Mouse (Mus musculus): ENCODE measurements around the gene Shisal1.
A peak's percentile ranks its signal among the peaks of the same experiment; 100 is the strongest.

Shisal1 gene

GRCm38 (mm10) chr15:84446997-84447396 lies at the start of gene Shisal1:
TSS of gene Shisal1 (minus strand) at chr15:84447097.
- no peak for DNase-seq

- no peak for DNase-seq
Measured at GRCm38 (mm10) chr15:84490486-84490885, 43.6 kb upstream of the Shisal1 start.

DNA sequence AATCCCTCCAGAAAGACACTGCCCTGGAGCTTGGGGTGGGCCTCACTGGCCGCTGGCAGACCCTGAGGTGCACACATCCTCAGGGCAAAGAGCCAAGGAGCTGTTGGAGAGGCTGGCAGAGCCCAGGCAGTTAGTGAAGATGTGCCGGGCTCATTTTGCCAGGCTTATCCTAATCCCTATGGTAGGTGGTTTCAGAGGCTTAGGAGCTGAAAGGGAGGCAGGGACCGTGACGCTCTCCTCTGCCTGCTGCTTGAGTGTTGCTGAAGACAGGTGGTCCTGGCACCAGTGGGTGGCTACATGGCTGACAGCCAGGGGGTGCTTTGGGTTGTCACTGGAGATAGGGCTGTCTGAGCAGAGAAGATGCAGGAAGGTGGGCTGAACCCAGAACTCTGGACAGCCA lies 37.4 kb upstream of the Shisal1 start:
- DNase-seq: no peak

- DNase-seq: no peak
Measured at GRCm38 (mm10) chr15:84483622-84484021, 36.7 kb upstream of the Shisal1 start.

GRCm38 (mm10) chr15:84481259-84481877 lies 34.5 kb upstream of the Shisal1 start:
- DNase-seq: no peak

DNA sequence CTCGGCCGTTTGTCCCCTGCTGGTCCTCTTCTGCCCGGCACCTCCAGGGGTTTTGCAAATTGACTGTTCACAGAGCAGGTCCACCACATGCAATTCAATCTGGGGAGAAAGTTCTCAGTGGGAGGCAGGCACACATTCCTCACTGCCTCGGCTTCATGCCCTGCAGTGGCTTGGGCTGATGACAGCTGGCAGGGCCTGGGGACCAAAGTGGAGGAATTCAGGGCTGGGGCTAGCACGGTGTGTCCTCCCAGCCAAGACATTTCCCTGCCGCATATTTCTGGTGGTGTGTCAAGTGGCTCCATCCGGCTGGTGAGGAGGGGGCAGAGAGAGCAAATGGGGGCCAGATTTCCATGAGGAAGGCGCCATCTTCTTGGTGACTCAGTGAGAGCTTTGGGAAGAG lies 22.5 kb upstream of the Shisal1 start:
- no peak for DNase-seq

GRCm38 (mm10) chr15:84467761-84468160 lies 20.9 kb upstream of the Shisal1 start:
- DNase-seq: no peak

- DNase-seq: no peak
Measured at GRCm38 (mm10) chr15:84466458-84467267, 19.8 kb upstream of the Shisal1 start.

DNA sequence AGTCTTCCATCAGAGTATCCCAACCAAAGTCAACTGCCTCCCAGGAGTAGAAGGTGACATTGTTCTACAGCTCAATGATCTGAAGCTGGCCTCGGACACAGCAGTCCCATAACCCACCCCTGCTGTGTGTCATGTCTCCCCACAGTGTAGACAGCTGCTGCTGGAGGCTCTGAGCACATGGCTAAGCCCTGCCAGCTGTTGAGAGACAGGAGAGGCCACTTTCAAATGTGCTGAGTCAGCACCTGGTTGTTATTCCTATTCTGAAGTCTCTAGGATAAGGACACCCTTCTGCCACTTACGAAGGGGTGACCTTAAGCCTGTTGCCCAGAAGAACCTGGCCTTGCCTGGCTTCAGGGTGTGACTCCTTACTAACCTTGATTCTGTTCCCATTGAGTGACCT lies 14.5 kb upstream of the Shisal1 start:
- DNase-seq: no peak

DNA sequence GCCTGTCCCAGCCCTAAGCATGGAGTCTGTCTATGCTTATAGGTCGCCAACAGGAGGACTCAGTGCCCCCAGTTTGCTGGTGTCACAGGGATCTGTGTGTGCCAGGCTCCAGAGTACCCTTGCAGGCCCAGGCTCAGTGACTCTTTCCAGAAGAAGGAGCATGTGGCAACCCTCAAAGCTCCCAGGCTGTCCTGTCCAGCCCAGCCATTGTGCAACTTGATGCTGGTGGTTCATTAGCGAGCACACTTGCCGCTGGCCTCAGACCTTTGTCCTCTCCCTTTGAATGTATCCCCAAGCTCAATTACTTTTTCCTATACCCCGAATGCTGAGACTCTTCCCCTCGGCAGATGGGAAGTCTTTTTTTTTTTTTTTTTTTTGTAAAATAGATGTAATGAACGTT lies 12.1 kb upstream of the Shisal1 start:
- DNase-seq: no peak

DNA sequence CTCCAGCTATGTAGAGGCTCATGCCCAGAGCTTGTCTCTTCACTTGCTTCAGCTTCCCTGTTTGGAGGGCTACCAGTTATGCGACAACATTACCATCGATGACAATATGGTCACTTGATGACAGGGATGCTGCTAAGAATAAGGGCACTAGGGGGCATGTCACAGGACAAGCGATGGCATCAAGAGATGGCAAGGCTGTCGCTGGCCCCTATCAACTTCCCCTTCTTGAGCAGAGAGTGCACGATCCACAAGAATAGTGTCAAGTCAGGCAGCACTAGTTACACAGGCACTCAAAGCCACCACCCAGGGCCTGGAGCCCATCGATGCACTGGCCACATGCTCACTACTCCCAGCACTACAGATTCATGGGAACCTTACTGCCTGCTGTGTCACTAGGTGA lies 8.4 kb upstream of the Shisal1 start:
- no peak for DNase-seq

DNA sequence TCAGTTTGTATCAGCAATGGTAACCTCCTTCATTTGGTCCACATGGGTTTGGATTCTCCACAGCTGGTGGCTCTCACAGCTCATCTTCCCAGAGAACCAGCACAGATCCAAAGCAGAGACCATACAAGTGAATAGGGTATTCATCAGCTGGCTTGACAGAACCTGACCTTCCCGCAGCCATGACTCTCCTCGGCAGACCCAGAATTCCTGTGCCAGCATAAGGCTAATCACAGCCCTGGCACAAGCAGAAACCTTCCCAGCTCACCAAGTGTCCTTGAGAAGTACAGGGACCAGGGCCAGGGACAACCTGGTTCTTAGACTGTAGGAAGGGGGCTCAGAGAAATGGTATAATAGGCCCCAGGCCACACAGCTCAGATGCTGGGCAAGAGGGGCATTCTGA lies 6.2 kb upstream of the Shisal1 start:
- DNase-seq: no peak

- DNase-seq: peak; percentile 69
Measured at GRCm38 (mm10) chr15:84450441-84451183, 3.7 kb upstream of the Shisal1 start.

DNA sequence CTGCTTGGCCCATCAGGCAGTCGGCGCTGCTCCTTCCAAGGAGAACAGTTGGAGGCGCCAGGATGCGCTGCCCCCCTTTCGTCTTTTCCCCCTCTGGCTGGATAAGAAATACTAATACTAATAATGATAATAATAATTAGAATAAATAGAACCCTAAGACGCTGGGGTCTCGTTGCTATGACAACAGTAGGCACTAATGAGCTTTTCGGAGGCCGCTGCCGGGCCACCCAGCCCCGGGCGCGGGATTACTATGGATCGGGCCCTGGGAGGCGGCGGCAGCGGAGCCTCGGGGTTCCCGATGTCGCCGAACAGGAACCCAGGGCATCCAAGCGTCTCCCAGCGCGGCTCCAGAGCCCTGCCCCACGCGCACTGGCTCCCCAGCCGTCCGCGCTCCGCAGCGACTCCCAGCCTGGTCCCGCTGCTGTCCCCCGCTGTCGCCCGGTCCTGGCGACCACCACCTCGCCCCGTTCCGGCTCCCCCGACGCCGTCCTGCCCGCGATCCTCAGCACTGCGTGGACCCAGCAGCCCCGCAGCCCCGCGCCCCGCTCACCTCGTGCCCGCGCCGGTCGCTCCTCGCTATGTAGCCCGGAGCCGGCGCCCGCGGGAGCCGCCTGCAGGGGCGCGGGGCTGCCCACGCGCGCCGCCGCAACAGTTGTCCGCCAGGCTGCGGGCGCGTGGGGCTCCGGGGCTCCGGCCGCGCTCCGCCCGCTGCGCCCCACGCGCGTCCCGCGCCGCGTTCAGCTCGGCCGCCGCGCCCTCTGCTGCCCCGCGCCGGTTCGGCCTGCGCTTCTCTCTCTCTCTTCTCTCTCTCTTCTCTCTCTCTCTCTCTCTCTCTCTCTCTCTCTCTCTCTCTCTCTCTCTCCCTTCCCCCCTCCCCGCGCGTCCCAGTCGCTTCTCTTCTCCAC lies 833 bp downstream of the Shisal1 start:
- peak; percentile 61 for DNase-seq

- no peak for DNase-seq
Measured at GRCm38 (mm10) chr15:84444181-84444580, 2.7 kb downstream of the Shisal1 start.

DNA sequence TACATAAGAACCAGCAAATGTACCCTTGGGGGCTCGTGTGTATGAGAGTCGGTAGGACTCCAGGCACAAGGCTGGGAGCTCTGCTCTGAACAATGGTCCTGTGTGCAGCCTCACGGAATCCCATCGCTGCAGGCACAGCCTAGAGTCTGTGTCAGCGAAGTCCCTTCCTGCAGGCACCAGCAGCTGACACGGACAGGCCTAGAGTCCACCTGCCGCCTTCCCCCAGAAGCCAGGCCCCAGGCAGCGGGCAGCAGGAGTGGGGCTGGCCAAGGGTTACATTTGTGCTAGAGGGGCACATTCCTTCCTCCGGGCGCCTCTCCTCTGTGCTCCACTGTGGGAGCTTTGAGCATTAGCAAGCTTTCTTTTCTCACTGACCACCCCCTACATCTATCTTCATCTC lies 3.3 kb downstream of the Shisal1 start:
- DNase-seq: peak; percentile 28

DNA sequence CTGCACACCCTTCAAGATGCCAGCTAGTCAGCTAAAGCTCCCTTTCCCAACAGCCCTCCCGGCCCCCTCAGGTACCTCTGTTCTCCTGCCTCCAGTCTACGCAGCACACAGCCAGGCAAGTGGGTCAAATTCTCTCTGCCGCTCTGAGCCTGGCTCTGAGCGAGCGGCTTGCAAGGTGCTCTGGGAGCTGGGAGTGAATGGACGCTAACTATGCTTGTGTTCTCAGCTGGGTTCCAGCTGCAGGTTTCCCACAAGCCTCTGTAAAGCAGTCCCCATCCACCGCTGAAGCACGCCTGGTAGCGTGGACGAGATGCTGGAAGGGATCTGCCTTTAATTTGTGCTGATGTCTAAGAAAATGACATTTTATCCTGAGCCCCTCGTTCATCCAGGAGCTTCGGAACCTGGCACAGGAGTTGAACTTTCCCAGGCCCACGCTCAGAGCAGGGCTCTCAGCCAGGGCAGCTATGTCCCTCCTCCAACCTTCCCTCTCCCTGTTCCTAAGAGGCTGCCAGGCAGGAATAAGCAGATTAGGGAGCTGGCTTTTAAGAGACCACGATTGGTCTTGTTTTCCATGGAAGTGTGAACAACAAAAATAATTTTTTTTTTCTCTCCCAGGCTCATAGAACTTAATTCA lies 5.1 kb downstream of the Shisal1 start:
- no peak for DNase-seq

DNA sequence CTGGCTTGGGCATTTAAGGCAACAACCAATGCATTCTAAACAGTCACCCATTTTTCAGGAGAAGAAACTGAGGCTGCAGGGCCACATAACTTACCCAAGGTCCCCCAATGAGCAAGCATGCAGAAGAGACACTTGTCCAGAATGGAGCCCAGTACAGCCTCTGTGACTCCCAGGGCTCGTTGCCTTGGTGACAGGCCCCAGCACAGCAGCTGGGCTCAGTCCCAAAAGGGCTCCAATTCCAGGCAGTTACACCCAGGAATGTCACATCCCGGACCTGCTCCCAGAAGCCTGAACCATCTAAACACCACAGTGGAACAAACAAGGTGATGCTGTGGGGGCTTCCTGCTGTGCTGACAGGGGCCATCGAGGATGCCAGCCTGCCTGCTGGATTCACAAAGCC lies 6.1 kb downstream of the Shisal1 start:
- no peak for DNase-seq

DNA sequence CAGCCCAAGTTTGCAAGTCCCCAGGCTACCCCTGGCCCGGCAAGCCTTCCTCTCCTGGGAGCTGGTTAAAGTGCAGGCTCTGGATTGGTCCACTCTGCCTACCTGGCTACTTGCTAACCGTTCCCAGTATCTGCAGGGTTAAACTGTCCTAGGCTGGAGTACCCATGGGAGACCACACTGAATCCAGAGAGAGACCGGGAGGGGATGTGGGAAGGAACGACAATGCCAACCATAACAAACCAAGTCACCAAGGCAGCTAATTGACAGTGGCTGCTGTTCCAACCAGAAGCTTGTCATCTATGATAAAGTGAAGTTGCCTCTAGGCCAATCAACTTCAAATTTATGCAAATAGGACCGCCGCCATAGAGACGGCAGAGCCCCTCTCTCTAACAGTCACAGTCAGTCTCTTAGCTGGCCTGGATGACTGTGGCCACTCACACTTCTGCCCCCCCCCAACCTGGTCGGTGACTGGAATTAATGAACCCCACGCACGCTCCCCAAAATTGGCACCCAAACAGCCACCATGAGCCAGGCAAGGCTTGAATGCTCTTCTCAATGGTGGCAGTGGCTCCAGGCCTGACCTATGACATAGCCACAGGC lies 13.2 kb downstream of the Shisal1 start:
- no peak for DNase-seq

DNA sequence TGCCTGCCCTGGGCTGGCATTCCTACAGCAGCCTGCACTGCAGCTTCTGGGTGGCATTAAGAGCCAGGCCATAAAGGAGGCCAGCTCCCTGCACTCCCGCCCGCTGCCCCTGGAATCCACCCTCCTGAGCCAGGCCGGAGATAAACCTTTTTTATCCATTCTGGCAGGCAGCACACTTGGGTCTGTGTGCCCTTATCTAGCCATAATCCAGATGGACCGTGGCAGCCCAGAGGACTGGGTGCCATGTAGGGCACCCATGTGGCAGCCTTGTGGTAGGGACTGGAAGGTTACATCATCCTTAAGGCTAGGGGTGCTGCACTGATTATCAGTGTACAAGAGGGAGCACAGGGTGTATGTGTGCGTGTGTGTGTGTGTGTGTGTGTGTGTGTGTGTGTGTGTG lies 16.4 kb downstream of the Shisal1 start:
- DNase-seq: no peak

DNA sequence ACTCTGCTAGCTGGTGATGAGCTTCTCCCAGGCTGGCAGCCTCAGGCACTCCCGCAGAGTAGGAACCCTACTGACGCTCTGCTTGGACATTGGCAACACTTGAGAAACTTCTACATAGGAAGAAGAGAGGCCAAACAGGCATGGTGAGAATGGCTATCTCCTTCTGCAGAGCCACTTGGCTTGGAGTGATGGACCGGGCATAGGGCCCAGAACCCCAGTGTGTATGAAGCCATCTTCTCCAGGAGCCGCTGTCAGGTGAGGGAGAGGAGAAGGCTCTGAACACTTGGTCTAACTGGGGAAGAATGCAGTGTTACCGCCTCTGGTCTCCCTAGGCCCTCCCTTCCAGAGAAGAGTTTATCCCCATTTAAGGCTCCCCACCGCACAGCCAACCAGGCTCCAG lies 19.3 kb downstream of the Shisal1 start:
- DNase-seq: no peak

- no peak for DNase-seq
Measured at GRCm38 (mm10) chr15:84425733-84426132, 21.2 kb downstream of the Shisal1 start.
